In the genomic region with DNA sequence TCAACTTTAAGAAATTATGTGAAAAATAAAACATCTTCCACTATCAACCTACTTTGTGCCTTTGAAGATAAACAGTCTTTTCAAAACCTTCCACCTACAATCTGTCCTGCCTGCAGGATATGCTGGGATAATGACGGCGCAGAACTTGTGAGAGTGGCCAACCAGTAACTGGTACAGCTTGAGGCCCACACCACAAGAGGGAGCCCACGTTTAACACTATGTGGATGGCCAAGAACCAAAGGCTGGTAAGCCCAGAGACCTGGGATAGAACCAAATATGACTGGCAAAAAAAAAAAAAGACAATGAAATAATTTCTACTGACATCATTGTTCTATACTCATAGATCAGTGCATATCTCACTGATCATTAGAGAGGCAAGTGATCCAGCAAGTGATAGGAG, we compare ENCODE assay signal across 10 mouse cellular contexts. TPM values are rescaled to one million over a fixed set of nuclear protein-coding genes. Genes with fewer than 3 reads are reported as not detected.
DNase-seq lines count a peak whose midpoint lies in the region; ATAC-seq lines count a peak whose summit lies in the region.
"Had no signal": no experiment of that assay in that cellular context is flagged by ENCODE, and none has a peak within 500 bp of the region (broad histone marks: within the 10 kb centered on the region; RNA-seq: fewer than 3 reads in every experiment).

No protein-coding gene starts in this region.

- DNase-seq in cerebellum, adult 18-20 months, result peak; percentile 64 to 73
- peak; percentile 13 for DNase-seq in forelimb bud, embryonic 11.5 days (ENCODE audit: low read depth, low spot score)
- DNase-seq in kidney, postnatal 36 days, result peak; percentile 65 to 84
- peak; percentile 46 for DNase-seq in splenic B cell, adult 2 months (ENCODE audit: low read depth, low spot score)

- no peaks in the 10 kb centered on the region for H3K27me3 ChIP-seq in neural tube, embryonic 12.5 days (replicated peaks)
- no peaks in the 10 kb centered on the region for H3K27me3 ChIP-seq in neural tube, embryonic 15.5 days (replicated peaks)
- H3K27me3 ChIP-seq in splenic B cell, adult 2 months (ENCODE audit: control insufficient read depth, insufficient read depth, low read length, poor library complexity, severe bottlenecking), result no peaks in the 10 kb centered on the region
- H3K27me3 ChIP-seq: embryonic facial prominence, embryonic 13.5 days; limb, embryonic 13.5 days had no signal

- H3K4me1 ChIP-seq in neural tube, embryonic 12.5 days, result no peaks in the 10 kb centered on the region
- no peaks in the 10 kb centered on the region for H3K4me1 ChIP-seq in neural tube, embryonic 15.5 days
- H3K4me1 ChIP-seq: limb, embryonic 13.5 days had no signal

- no peak overlapping the region for H3K4me2 ChIP-seq in neural tube, embryonic 12.5 days (replicated peaks)
- H3K4me2 ChIP-seq in neural tube, embryonic 15.5 days, result no peak overlapping the region
- H3K4me2 ChIP-seq: embryonic facial prominence, embryonic 13.5 days; limb, embryonic 13.5 days had no signal

- no peak overlapping the region for H3K27ac ChIP-seq in neural tube, embryonic 12.5 days
- H3K27ac ChIP-seq in neural tube, embryonic 15.5 days (replicated peaks), result no peak overlapping the region
- H3K27ac ChIP-seq: embryonic facial prominence, embryonic 13.5 days; limb, embryonic 13.5 days had no signal

- peak; percentile 63; the same call in 1 of the 2 replicates for ATAC-seq in neural tube, embryonic 12.5 days (ENCODE audit: low FRiP score, low read depth)
- ATAC-seq in neural tube, embryonic 15.5 days (ENCODE audit: low FRiP score), result no peak
- peak; percentile 87 for ATAC-seq in megakaryocyte progenitor cell, adult 5-6 weeks (replicated peaks; ENCODE audit: poor library complexity)
- no peak for ATAC-seq in activated CD4-positive, CD25-positive, alpha-beta regulatory T cell, adult 4 months

- peaks cover 18% of the 10 kb centered on the region for H3K36me3 ChIP-seq in neural tube, embryonic 12.5 days
- H3K36me3 ChIP-seq in neural tube, embryonic 15.5 days, result peaks cover 29% of the 10 kb centered on the region
- peaks cover 7% of the 10 kb centered on the region for H3K36me3 ChIP-seq in splenic B cell, adult 2 months (ENCODE audit: control insufficient read depth, insufficient read depth, low read length, poor library complexity, severe bottlenecking)

- no peak overlapping the region for H3K4me3 ChIP-seq in neural tube, embryonic 12.5 days
- H3K4me3 ChIP-seq in neural tube, embryonic 15.5 days (replicated peaks), result no peak overlapping the region
- H3K4me3 ChIP-seq: embryonic facial prominence, embryonic 13.5 days; limb, embryonic 13.5 days had no signal

- 58% methylated on average over 3 of the region's 3 CpGs for WGBS in neural tube, embryonic 12.5 days
- 59% methylated on average over 3 of the region's 3 CpGs for WGBS in neural tube, embryonic 15.5 days

- no peak overlapping the region for H3K9ac ChIP-seq in neural tube, embryonic 12.5 days
- H3K9ac ChIP-seq in neural tube, embryonic 15.5 days (replicated peaks), result no peak overlapping the region
- H3K9ac ChIP-seq: embryonic facial prominence, embryonic 13.5 days; limb, embryonic 13.5 days had no signal

- H3K9me3 ChIP-seq in neural tube, embryonic 12.5 days, result no peaks in the 10 kb centered on the region
- no peaks in the 10 kb centered on the region for H3K9me3 ChIP-seq in neural tube, embryonic 15.5 days (replicated peaks)
- H3K9me3 ChIP-seq: embryonic facial prominence, embryonic 13.5 days; limb, embryonic 13.5 days had no signal

RNA-seq across cellular contexts. Expression of a gene that starts 35.5 kb away (rescaled TPM):
- polyA plus RNA-seq in neural tube, embryonic 12.5 days (2016; fragmentation: Nextera tagmentation; extraction: Ambion mirVana), result 45.0 and 45.6 TPM in 2 replicates
- 49.0 and 53.5 TPM in 2 replicates for polyA plus RNA-seq in neural tube, embryonic 15.5 days (2015; fragmentation: Nextera tagmentation; extraction: Ambion mirVana)
- 16.3 and 25.2 TPM in 2 replicates for total RNA-seq in megakaryocyte progenitor cell, adult 5-6 weeks (2015)
- total RNA-seq in megakaryocyte progenitor cell, adult 5-6 weeks (2017), result 15.9 and 21.5 TPM in 2 replicates
- polyA plus RNA-seq in activated CD4-positive, CD25-positive, alpha-beta regulatory T cell, adult 4 months (2017; shearing (Covaris generic)), result 10 to 100 TPM; 11.1 to 16.7 TPM

RNA-seq across cellular contexts. Expression of a gene that starts 54.9 kb away (rescaled TPM):
- polyA plus RNA-seq in neural tube, embryonic 12.5 days (2016; fragmentation: Nextera tagmentation; extraction: Ambion mirVana), result 150 and 151 TPM in 2 replicates
- 146 and 165 TPM in 2 replicates for polyA plus RNA-seq in neural tube, embryonic 15.5 days (2015; fragmentation: Nextera tagmentation; extraction: Ambion mirVana)
- total RNA-seq in megakaryocyte progenitor cell, adult 5-6 weeks (2015), result 19.3 and 26.5 TPM in 2 replicates
- 61.1 and 92.4 TPM in 2 replicates for total RNA-seq in megakaryocyte progenitor cell, adult 5-6 weeks (2017)
- 1 to 10 TPM; 4.2 to 7.8 TPM for polyA plus RNA-seq in activated CD4-positive, CD25-positive, alpha-beta regulatory T cell, adult 4 months (2017; shearing (Covaris generic))

Comparison
In these comparisons a context has a peak if more than half of its experiments do, and no peak if none do; other contexts are left out.
1. ATAC-seq: peak in neural tube, embryonic 12.5 days (single experiment) and megakaryocyte progenitor cell, adult 5-6 weeks (single experiment); none in neural tube, embryonic 15.5 days (single experiment) and activated CD4-positive, CD25-positive, alpha-beta regulatory T cell, adult 4 months (single experiment).
2. DNase-seq: peak in every context shown above with its lines; median percentile 74 in kidney, postnatal 36 days; 68 in cerebellum, adult 18-20 months; 46 in splenic B cell, adult 2 months; 13 in forelimb bud, embryonic 11.5 days.
3. RNA of a gene that starts 54.9 kb away (polyA plus RNA-seq): 150 to 151 TPM in neural tube, embryonic 12.5 days and 146 to 165 TPM in neural tube, embryonic 15.5 days; 4.2 to 7.8 TPM in activated CD4-positive, CD25-positive, alpha-beta regulatory T cell, adult 4 months; every median in the first group is over 10 times any median in the second.